Mouse (Mus musculus) thymus, postnatal 4 days (tissue): ENCODE results near the gene Folr2.

ENCODE experiments used
- DNase-seq: peaks from one replicate; pipeline ENCODE4 v3.0.0; 2021

The Folr2 gene

DNA sequence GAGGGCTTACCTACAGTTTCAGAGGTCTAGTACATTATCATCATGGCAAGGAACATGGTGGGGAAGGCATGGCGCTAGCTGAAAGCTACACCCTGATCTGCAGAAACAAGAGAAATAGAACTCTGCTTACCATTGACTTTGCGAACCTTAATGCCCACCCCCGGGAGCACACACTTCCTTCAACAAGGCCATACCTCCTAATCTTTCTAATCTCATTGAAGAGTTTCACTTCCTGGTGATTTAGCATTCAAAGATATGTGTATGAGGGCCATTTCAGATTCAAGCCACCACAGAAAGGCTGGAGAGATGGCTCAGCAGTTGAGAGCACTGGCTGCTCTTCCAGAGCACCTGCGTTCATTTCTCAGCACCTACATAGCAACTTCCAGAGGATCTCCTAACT lies at the start of gene Folr2:
TSS of gene Folr2 (minus strand) at position 101 of the 400 bp plus-strand sequence.
- no peak for DNase-seq

- DNase-seq = peak; percentile 23
Observed at GRCm38 (mm10) chr7:101906696-101907095, 49.7 kb upstream of the Folr2 start.

DNA sequence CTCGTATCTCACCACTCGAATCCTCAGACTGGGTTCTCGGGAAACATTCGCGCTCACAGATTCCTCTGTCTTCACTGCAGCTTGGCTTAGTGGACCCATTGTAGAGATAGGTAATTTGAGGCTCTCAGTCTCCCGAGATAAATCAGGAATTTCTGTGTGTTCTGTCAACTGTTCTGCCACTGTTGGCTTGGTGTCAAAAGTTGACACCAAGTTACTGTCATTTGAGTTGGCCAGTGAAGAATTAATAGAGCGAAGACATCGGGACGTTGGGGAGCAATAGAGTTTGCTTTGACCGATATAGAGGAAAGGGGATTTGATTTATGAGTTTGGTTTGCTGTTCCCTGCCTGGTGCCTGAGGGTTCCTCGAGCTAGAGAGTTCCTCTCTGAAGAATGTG lies 49.3 kb upstream of the Folr2 start, which contains the start of gene Tomt:
TSS of gene Tomt (minus strand) at position 73 of the 395 bp plus-strand sequence.
- DNase-seq = no peak

DNA sequence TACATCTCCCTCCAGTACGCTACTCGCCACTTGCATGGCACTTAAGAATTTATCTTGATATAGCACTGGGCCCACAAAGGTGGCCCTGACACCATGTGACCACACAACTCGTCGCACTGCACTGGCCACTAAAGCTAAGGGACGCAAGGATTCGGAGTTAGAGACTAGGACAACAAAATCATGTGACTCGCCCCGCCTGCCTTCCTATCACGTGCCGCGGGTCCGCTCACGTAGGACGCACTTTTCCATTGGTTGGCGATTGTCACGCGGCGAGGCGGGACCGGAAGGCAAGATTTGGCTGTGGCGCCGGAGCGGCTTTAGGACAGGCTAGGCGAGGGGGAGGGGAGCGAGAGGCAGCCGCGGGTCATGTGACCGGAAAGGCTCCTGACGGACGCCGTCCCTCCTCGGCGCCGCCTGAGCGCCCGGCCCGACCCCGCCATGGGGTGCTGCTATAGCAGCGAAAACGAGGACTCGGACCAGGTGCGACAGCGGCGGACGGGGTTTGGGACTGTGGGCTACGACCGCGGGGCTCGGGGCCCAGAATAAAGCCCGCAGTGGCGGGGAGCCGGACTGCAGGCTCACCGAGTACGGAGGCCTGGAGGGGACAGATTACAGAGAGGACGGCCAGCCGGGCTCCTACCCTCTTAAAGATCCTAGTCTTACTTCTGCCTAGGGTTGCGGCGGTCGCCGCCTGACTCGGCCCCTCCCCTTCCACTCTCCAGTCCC lies 48.7 kb upstream of the Folr2 start, which contains the start of gene Lamtor1:
TSS of gene Lamtor1 (plus strand) at position 344 of the 726 bp plus-strand sequence.
- DNase-seq = peak; percentile 95

- no peak for DNase-seq
Observed at GRCm38 (mm10) chr7:101902846-101903245, 45.9 kb upstream of the Folr2 start.

- DNase-seq = no peak
Observed at GRCm38 (mm10) chr7:101901969-101902368, 45.0 kb upstream of the Folr2 start.

- DNase-seq = no peak
Observed at GRCm38 (mm10) chr7:101900331-101901097, 43.5 kb upstream of the Folr2 start.

GRCm38 (mm10) chr7:101896104-101897066 lies 39.4 kb upstream of the Folr2 start:
- peak; percentile 95 for DNase-seq

- no peak for DNase-seq
Observed at GRCm38 (mm10) chr7:101895695-101896094, 38.7 kb upstream of the Folr2 start.

DNA sequence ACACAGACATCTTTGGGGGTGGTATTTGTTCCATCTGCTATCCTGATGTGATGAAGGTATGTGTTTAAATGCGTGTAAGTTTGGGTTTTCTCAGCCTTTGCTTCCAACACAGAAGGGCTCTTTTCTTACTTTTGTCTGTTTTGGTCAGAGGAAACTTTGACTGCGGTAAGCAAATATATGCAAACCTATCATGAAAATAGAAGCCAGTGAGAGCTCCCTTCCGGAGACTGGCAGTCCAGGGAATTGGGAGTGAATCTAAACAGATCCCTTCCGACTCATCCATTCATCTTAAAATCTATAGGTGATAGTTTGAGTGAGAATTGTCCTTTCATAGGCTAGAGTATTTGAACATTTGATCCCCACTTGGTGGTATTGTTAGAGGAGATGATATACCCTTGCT lies 31.5 kb upstream of the Folr2 start:
- DNase-seq = no peak

GRCm38 (mm10) chr7:101886274-101886673 lies 29.3 kb upstream of the Folr2 start:
- DNase-seq = no peak

DNA sequence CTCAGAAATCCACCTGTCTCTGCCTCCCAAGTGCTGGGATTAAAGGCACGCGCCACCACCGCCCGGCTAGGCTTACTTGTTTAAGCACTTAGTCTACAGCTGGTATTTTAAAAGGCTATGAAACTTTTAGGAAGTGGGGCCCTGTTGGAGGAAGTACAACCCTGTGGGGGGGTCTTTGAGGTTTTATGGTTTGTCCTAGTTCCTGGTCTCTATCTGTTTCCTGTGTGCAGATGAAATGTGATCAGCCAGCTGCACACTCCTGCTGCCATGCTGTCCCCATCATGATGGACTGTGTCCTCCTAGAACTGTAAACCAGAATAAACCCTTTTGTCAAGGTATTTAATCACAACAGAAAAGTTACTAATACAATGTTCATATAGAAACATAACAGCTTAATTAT lies 27.2 kb upstream of the Folr2 start:
- no peak for DNase-seq

DNA sequence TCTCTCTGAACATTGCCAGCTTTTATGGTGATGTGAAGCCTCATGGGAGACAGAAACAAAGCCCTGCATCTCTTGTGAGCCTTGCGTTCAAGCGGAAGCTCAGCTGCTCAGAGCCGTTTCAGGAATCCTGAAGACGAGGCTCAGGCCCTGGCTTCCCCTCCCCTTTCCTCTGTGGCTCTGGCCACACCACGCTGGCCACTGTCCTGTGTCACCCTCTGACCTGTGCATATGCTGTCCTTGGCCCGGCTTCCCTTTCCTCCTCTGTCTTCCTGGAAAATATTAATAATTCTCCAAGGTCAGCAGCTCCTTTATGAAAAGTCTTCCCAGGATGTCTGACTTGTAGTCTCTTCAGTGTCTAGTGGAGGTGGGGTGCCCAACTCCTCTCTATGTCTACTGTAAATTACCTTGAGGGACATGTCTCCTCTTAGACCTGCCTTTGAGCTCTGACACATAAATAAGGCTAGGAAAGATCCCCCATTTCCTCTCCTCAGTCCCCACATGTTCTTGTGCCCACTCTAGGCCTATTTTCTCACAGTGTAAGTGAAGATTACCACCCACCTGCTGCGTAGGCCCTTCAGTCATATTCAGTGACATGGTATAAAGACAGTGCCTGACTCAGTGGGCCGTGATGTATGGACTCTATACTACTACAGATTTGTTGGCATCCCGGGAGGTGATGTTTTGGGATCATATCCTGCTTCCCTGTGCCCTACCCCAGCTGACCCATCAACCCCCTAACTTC lies 25.6 kb upstream of the Folr2 start:
- DNase-seq = no peak

DNA sequence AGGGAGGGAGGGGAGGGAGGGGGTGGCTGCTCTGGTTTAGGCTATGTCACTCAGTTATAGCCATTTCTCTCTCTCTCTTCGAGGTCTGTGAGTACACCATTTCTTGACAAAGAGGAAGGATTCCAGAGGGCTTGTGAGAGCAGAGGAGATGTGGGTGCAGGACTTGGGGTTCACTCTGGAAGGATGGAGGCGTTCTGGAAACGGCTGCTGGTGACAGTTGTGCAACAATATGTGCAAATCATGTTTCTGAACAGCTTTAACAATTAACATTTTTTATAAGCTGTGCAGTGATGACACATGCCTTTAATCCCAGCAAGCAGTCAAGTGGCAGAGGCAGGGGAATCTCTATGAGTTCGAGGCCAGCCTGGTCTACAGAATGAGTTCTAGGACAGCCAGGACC lies 23.9 kb upstream of the Folr2 start:
- DNase-seq = no peak

DNA sequence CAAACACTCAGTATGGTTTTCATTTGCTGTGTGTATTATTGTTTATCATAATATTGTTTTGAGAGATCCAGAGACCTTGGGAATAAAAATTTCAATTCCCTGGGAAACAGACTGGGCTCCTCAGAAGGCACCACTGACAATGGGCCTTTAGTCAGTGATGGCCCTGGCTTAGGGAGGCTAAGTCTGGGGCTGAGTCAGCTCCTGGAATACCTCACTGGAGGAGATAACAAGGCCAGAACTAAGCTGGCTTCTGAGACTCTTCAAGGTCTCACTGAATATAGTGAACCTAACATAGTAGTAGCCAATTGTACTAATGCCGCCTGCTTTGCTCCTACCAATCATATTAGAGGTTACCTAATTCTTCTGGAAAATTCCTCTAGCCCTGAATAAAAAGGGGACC lies 19.0 kb upstream of the Folr2 start:
- no peak for DNase-seq

DNA sequence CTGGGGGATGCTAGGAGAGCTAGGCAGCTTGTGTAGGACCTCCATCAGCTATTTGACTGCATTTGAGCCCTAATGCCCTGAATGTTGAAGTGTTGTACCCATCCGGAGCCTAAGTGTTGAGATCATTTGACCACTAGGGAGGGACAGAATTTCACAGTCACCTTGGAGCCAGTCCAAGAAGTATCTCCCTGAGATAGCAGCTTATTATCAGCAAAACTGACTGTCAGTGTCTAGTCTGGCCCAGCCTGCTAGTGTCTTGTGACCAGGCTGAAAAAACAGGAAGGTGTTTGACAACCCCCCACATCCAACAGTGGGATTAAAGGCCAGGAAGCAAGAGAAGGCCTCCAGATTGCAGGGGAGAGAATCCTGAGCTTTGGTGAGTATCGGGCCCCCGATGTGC lies 14.3 kb upstream of the Folr2 start:
- no peak for DNase-seq

DNA sequence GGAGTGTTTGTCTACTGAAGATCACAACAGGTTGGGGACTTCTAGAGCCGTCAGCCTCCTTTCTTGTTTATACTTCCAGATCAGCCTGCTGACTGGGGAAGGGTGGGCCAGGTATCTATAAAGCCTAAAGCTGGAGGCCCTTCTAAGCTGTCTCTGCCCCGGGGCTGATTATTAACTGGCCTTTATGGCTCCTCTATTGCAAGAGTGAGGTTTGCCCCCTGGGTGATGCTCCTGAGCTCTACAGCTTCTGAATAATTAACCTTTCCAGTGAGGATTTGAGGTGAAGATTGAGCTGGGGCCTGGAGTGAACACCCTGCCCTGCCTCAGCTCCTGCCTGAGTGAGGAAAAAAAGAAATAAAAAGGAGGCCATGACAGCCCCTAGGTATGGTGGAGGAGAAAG lies 13.6 kb upstream of the Folr2 start, which contains the start of gene Folr1:
TSS of gene Folr1 (minus strand) at position 160 of the 400 bp plus-strand sequence.
- no peak for DNase-seq

- no peak for DNase-seq
Observed at GRCm38 (mm10) chr7:101869163-101869500, 12.1 kb upstream of the Folr2 start.

GRCm38 (mm10) chr7:101868241-101869162 lies 11.5 kb upstream of the Folr2 start:
- no peak for DNase-seq

DNA sequence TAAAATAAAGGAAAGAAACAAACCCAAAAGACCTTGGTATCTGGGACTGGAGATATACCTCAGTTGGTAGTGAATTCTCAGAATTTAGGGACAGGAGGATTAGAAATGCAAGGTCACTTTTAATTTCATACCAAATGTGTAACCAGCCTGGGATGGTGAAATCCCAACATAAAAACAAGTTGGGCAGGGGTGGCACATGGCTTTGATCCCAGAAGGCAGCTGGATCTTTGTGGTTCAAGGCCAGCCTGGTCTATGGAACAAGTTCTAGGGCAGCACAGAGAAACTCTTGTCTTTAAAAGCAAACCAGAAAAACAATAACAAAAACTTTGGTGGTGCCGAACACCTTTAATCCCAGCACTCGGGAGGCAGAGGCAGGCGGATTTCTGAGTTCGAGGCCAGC lies 10.5 kb upstream of the Folr2 start:
- no peak for DNase-seq
